Mouse (Mus musculus) liver, postnatal 0 days (tissue): ENCODE data around the gene Sidt2.

Source experiments
- CTCF ChIP-seq: sonication (generic); IDR thresholded peaks from 2 replicates; pipeline ENCODE4 v1.5.1; 2016; ENCODE audit warnings: antibody characterized with exemption, low read depth
- EP300 ChIP-seq: IDR thresholded peaks from 2 replicates; pipeline ENCODE4 v1.6.1; 2016; ENCODE audit warnings: antibody characterized with exemption, low read depth, mild to moderate bottlenecking

DNA sequence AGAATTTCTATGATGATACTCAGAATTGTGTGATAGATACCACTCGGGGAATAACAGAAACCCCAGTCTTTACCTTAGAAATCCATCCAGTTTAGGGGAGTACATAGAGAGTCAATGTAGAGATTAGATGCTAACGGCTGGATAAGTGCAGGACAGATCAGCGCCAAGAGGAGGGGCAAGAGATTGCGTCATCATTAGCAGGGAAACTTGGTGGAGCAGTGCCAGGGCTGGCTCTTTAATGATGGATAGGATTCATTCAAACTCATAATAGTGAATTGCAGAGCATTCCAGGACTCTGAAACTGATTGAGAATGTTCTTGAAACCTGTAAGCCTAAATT is 30.1 kb upstream of the Sidt2 start:
- TF ChIP-seq CTCF (no peak), EP300 (no peak)
